Mouse (Mus musculus) embryonic facial prominence, embryonic 14.5 days (tissue): ENCODE measurements around the gene Dcun1d5. TPM values are rescaled to one million over a fixed set of nuclear protein-coding genes. Genes with fewer than 3 reads are reported as not detected.

ENCODE experiments used
- polyA plus RNA-seq: library from polyadenylated mRNA; unstranded; fragments of >200 nt; fragmentation: Nextera tagmentation; extraction: Ambion mirVana; gene quantifications from 2 replicates; pipeline ENCODE4 v1.2.1, GENCODE M21; 2014

Dcun1d5 gene
- polyA plus RNA-seq, 1 experiment from 2014 or later: 145 TPM

Other genes with a start within 250 kb of the Dcun1d5 start
- 16.6 and 18.5 TPM in 2 replicates for gene Dync2h1, start 74 bp upstream of the Dcun1d5 start, polyA plus RNA-seq
- 3.4 and 12.3 TPM in 2 replicates for gene Mmp13, start 88.0 kb downstream of the Dcun1d5 start, polyA plus RNA-seq
- 0.09 and 0.32 TPM in 2 replicates for gene Mmp12, start 159.9 kb downstream of the Dcun1d5 start, polyA plus RNA-seq
- not detected in 2 replicates for gene Mmp1b, start 203.5 kb downstream of the Dcun1d5 start, polyA plus RNA-seq